Mouse (Mus musculus): Measurements from ENCODE around the gene Cd200r4.
A peak's percentile ranks its signal among the peaks of the same experiment; 100 is the strongest.
"Not testable (repeated sequence)": the region's sequence is repeated elsewhere in the genome, so short reads cannot be mapped to it uniquely, and the experiment has no call there.

Cd200r4 gene

GRCm38 (mm10) chr16:44811544-44811943, at the start of gene Cd200r4:
TSS of gene Cd200r4 (plus strand) at chr16:44811733.
- DNase-seq (ENCODE audit: low read depth, low spot score), result no peak

- DNase-seq (ENCODE audit: low read depth, low spot score), result no peak
These were observed 49.7 kb upstream of the Cd200r4 start for GRCm38 (mm10) chr16:44761811-44762210.

- DNase-seq (ENCODE audit: low read depth, low spot score), result peak; percentile 13
These were observed 45.8 kb upstream of the Cd200r4 start, which contains the start of gene Cd200r1 for GRCm38 (mm10) chr16:44765555-44766319. TSS of gene Cd200r1 (plus strand) at chr16:44765736.

GRCm38 (mm10) chr16:44766320-44766892, 45.1 kb upstream of the Cd200r4 start:
- no peak for DNase-seq (ENCODE audit: low read depth, low spot score)

GRCm38 (mm10) chr16:44767506-44767905, 44.0 kb upstream of the Cd200r4 start:
- DNase-seq (ENCODE audit: low read depth, low spot score), result no peak

- peak; percentile 46 for DNase-seq (ENCODE audit: low read depth, low spot score)
These were observed 43.6 kb upstream of the Cd200r4 start for GRCm38 (mm10) chr16:44767967-44768366.

GRCm38 (mm10) chr16:44772577-44772976, 39.0 kb upstream of the Cd200r4 start:
- DNase-seq (ENCODE audit: low read depth, low spot score), result no peak

GRCm38 (mm10) chr16:44773673-44774072, 37.9 kb upstream of the Cd200r4 start:
- DNase-seq (ENCODE audit: low read depth, low spot score), result no peak

- no peak for DNase-seq (ENCODE audit: low read depth, low spot score)
These were observed 37.3 kb upstream of the Cd200r4 start for GRCm38 (mm10) chr16:44774201-44774600.

GRCm38 (mm10) chr16:44778538-44779147, 32.9 kb upstream of the Cd200r4 start:
- no peak for DNase-seq (ENCODE audit: low read depth, low spot score)

GRCm38 (mm10) chr16:44779494-44779893, 32.0 kb upstream of the Cd200r4 start:
- DNase-seq (ENCODE audit: low read depth, low spot score), result no peak

- peak; percentile 20 for DNase-seq (ENCODE audit: low read depth, low spot score)
These were observed 30.8 kb upstream of the Cd200r4 start for GRCm38 (mm10) chr16:44780751-44781150.

GRCm38 (mm10) chr16:44786934-44787333, 24.6 kb upstream of the Cd200r4 start:
- no peak for DNase-seq (ENCODE audit: low read depth, low spot score)

- DNase-seq (ENCODE audit: low read depth, low spot score), result no peak
These were observed 17.1 kb upstream of the Cd200r4 start for GRCm38 (mm10) chr16:44794416-44794815.

- no peak for DNase-seq (ENCODE audit: low read depth, low spot score)
These were observed 5.6 kb upstream of the Cd200r4 start for GRCm38 (mm10) chr16:44805976-44806375.

GRCm38 (mm10) chr16:44810223-44810622, 1.3 kb upstream of the Cd200r4 start:
- not testable (repeated sequence) for DNase-seq (ENCODE audit: low read depth, low spot score)

- no peak for DNase-seq (ENCODE audit: low read depth, low spot score)
These were observed 1.0 kb downstream of the Cd200r4 start for GRCm38 (mm10) chr16:44812468-44813065.

GRCm38 (mm10) chr16:44818010-44818409, 6.5 kb downstream of the Cd200r4 start:
- DNase-seq (ENCODE audit: low read depth, low spot score), result no peak

- no peak for DNase-seq (ENCODE audit: low read depth, low spot score)
These were observed 9.0 kb downstream of the Cd200r4 start for GRCm38 (mm10) chr16:44820545-44820944.

GRCm38 (mm10) chr16:44832286-44832685, 20.8 kb downstream of the Cd200r4 start:
- no peak for DNase-seq (ENCODE audit: low read depth, low spot score)

- not testable (repeated sequence) for DNase-seq (ENCODE audit: low read depth, low spot score)
These were observed 21.7 kb downstream of the Cd200r4 start for GRCm38 (mm10) chr16:44833189-44833588.

- DNase-seq (ENCODE audit: low read depth, low spot score), result no peak
These were observed 55.3 kb downstream of the Cd200r4 start, which contains the start of gene Cd200r2 for GRCm38 (mm10) chr16:44866797-44867196. TSS of gene Cd200r2 (plus strand) at chr16:44867097.

Data from ZHBTc4 (cell line).